Mouse (Mus musculus): ENCODE results near the gene Ntng1.

- TF ChIP-seq CTCF (IDR thresholded peaks at IDR 0.05; ENCODE audit: borderline replicate concordance, control insufficient read depth, extremely low read depth, insufficient read depth, low read length, poor library complexity) = no peak
- no peak for TF ChIP-seq POLR2A (IDR thresholded peaks at IDR 0.05; ENCODE audit: control insufficient read depth, extremely low read depth, insufficient read depth, low read length, poor library complexity)
Observed at GRCm38 (mm10) chr3:109890600-109890999, 253.2 kb downstream of the Ntng1 start.
